ENCODE assay signal across 27 mouse cellular contexts in the genomic region with DNA sequence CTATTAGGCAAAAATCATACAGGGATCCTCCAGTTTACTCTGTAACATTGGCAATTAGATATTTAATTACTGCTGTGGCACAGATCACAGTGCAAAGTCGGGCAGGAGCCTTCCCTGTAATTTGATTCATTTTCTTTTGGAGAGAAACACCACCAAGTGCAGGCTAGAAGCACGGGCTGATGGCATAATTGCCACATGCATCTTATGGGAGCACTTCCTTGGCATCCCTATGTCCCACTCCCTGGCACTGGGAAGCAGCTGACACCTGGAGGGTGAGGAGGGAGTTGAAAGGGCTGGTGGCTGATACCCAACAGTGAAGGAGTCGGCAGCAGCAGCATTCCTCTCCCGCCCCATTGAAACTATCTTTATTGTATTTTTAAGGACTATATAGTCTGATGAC.
"Had no signal": no experiment of that assay in that cellular context is flagged by ENCODE, and none has a peak within 500 bp of the region (broad histone marks: within the 10 kb centered on the region; RNA-seq: fewer than 3 reads in every experiment).

No protein-coding gene starts in this region.

- H3K27ac ChIP-seq: heart, embryonic 10.5 days; heart, embryonic 13.5 days; heart, embryonic 15.5 days; hindbrain, embryonic 13.5 days; hindbrain, embryonic 15.5 days; hindbrain, postnatal 0 days; kidney, embryonic 15.5 days; kidney, postnatal 0 days; left cerebral cortex, adult 2 months; limb, embryonic 10.5 days; limb, embryonic 12.5 days; liver, embryonic 13.5 days; liver, embryonic 15.5 days had no signal

- H3K4me1 ChIP-seq: heart, embryonic 15.5 days; liver, embryonic 13.5 days; liver, embryonic 15.5 days had no signal

- H3K36me3 ChIP-seq: heart, embryonic 10.5 days; heart, embryonic 13.5 days; heart, embryonic 15.5 days; hindbrain, embryonic 13.5 days; hindbrain, embryonic 15.5 days; kidney, embryonic 15.5 days; limb, embryonic 10.5 days; limb, embryonic 12.5 days; liver, embryonic 13.5 days; liver, embryonic 15.5 days had no signal

- H3K9me3 ChIP-seq: heart, embryonic 10.5 days; heart, embryonic 13.5 days; heart, embryonic 15.5 days; hindbrain, embryonic 13.5 days; hindbrain, embryonic 15.5 days; kidney, embryonic 15.5 days; limb, embryonic 10.5 days; limb, embryonic 12.5 days; liver, embryonic 13.5 days; liver, embryonic 15.5 days had no signal

- ATAC-seq: hindbrain, postnatal 0 days; intestine, embryonic 16.5 days had no signal

- H3K4me3 ChIP-seq: heart, embryonic 10.5 days; heart, embryonic 13.5 days; heart, embryonic 15.5 days; hindbrain, embryonic 13.5 days; hindbrain, embryonic 15.5 days; kidney, embryonic 15.5 days; left cerebral cortex, adult 2 months; limb, embryonic 10.5 days; limb, embryonic 12.5 days; liver, embryonic 13.5 days; liver, embryonic 15.5 days had no signal

- H3K4me2 ChIP-seq: heart, embryonic 13.5 days; heart, embryonic 15.5 days; hindbrain, embryonic 13.5 days; hindbrain, embryonic 15.5 days; kidney, embryonic 15.5 days; limb, embryonic 12.5 days; liver, embryonic 11.5 days; liver, embryonic 13.5 days; liver, embryonic 15.5 days had no signal

- H3K9ac ChIP-seq: heart, embryonic 13.5 days; heart, embryonic 15.5 days; hindbrain, embryonic 13.5 days; hindbrain, embryonic 15.5 days; kidney, embryonic 15.5 days; limb, embryonic 12.5 days; liver, embryonic 13.5 days; liver, embryonic 15.5 days had no signal

- DNase-seq: gastrocnemius, postnatal 14 days; gastrocnemius, postnatal 36 days; heart, adult 18-20 months; heart, postnatal 14 days; heart, postnatal 36 days; kidney, adult 11 months; kidney, adult 2 months; kidney, adult 9 months; kidney, postnatal 14 days; kidney, postnatal 36 days; layer of hippocampus, adult 9-11 months; liver; liver, embryonic 13.5 days had no signal

- H3K27me3 ChIP-seq: heart, embryonic 15.5 days; hindbrain, embryonic 13.5 days; hindbrain, embryonic 15.5 days; kidney, embryonic 15.5 days; limb, embryonic 12.5 days had no signal
